Mouse (Mus musculus): ENCODE measurements at regions not wholly inside any gene's neighbourhood (a gene's known extent, or its start where the extent isn't known, plus 50 kb on each side); places are given as distances from the start of the nearest gene placed in this dataset.

DNA sequence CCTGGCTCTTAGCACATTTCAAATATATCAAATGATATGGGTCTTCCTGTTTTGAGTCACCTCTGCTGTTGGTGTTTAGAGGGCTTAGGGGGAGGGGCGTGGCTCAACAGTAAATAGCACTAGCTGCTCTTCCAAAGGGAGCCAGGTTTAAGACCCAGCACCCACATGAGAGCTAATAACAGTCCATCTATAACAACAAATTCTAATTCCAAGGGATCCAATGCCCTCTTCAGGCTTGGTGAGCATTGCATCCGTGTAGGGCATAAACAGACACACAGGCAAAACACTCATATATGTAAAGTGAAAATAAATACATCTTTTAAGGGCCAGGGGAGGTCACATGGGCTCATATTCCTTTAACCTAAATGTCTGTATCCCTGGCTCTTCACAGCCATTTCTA lies 194.1 kb upstream of the Kdm8 start:
- no peak overlapping the region for H3K27ac ChIP-seq
- no peaks in the 10 kb centered on the region for H3K36me3 ChIP-seq
- H3K4me3 ChIP-seq (replicated peaks), result no peak overlapping the region
- no peak overlapping the region for H3K9ac ChIP-seq
- H3K4me1 ChIP-seq, result no peaks in the 10 kb centered on the region
- no peak for ATAC-seq (ENCODE audit: insufficient read depth, low FRiP score, low read depth)
- 62% methylated on average over 2 of the region's 2 CpGs for WGBS
- no peaks in the 10 kb centered on the region for H3K9me3 ChIP-seq
- H3K27me3 ChIP-seq (replicated peaks), result no peaks in the 10 kb centered on the region
- H3K4me2 ChIP-seq, result no peak overlapping the region

DNA sequence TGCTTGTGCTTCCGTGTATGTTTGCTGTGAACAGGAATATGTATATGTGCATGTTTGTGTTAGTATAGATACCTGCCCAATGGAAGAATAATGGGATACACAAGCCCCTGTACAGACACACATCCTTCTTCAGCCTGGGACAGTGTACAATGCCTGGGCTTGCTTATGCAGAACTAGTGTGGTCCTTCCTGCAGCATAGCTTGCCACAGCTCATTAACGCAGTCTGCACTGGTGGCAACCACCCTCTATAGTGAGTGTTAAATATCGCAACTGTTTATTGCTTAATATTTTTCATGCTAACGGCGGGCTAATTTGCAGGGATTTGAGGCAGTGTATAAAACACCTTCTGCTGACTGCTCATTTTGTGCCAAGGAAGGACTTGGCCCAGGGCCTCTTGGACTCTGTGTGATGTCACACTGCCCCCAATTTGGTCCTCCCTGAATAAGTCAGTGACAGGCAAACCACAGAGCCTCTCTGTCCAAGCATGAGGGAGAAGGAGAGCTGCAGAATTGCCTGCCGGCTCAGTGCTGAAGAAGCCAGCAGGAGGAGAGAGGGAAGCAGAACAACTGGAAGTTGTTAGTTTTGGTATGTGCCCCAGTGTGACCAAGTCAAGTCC lies 193.4 kb upstream of the Kdm8 start:
- no peaks in the 10 kb centered on the region for H3K27me3 ChIP-seq (replicated peaks)
- 77% methylated on average over 6 of the region's 6 CpGs for WGBS
- no peak overlapping the region for H3K9ac ChIP-seq
- H3K9me3 ChIP-seq, result no peaks in the 10 kb centered on the region
- H3K4me2 ChIP-seq, result no peak overlapping the region
- no peaks in the 10 kb centered on the region for H3K36me3 ChIP-seq
- no peak overlapping the region for H3K4me3 ChIP-seq (replicated peaks)
- no peak for ATAC-seq (ENCODE audit: insufficient read depth, low FRiP score, low read depth)
- no peaks in the 10 kb centered on the region for H3K4me1 ChIP-seq
- H3K27ac ChIP-seq, result no peak overlapping the region

GRCm38 (mm10) chr7:125254302-125254701 lies 190.2 kb upstream of the Kdm8 start:
- no peak overlapping the region for H3K9ac ChIP-seq
- H3K36me3 ChIP-seq, result no peaks in the 10 kb centered on the region
- WGBS, result 24% methylated on average over 4 of the region's 4 CpGs
- H3K9me3 ChIP-seq, result no peaks in the 10 kb centered on the region
- no peak for ATAC-seq (ENCODE audit: insufficient read depth, low FRiP score, low read depth)
- H3K4me3 ChIP-seq (replicated peaks), result no peak overlapping the region
- no peak overlapping the region for H3K27ac ChIP-seq
- no peaks in the 10 kb centered on the region for H3K27me3 ChIP-seq (replicated peaks)
- H3K4me2 ChIP-seq, result no peak overlapping the region
- no peaks in the 10 kb centered on the region for H3K4me1 ChIP-seq

GRCm38 (mm10) chr7:125259016-125259415 lies 185.5 kb upstream of the Kdm8 start:
- Histone ChIP-seq H3K36me3 (no peaks in the 10 kb centered on the region), H3K9me3 (no peaks in the 10 kb centered on the region), H3K4me2 (no peak overlapping the region), H3K9ac (no peak overlapping the region), H3K27me3 (replicated peaks) (no peaks in the 10 kb centered on the region), H3K4me1 (no peaks in the 10 kb centered on the region), H3K27ac (no peak overlapping the region), H3K4me3 (replicated peaks) (no peak overlapping the region)
- no peak for ATAC-seq (ENCODE audit: insufficient read depth, low FRiP score, low read depth)

DNA sequence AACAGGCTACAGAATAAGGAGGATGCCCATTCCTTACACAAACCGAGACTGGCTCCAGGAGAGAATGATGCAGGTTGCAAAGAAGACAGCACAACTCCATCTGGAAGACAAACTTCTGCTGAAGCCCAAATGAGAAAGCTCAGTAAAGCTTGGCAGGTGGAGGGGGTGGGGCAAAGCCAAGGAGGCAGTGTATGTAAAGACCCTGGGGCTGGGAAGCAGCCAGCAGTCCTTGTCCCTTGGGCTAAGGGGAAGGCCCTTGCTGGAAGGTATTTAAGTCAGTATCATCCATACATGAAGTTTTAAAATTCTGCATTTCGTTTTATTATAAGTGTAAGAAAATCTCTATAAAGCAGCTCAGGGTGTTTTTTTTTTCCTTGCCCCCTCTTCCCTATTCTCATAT lies 182.3 kb upstream of the Kdm8 start:
- Histone ChIP-seq H3K9me3 (no peaks in the 10 kb centered on the region), H3K27ac (no peak overlapping the region), H3K4me1 (no peaks in the 10 kb centered on the region), H3K27me3 (replicated peaks) (no peaks in the 10 kb centered on the region), H3K4me3 (replicated peaks) (no peak overlapping the region), H3K9ac (no peak overlapping the region), H3K4me2 (no peak overlapping the region), H3K36me3 (no peaks in the 10 kb centered on the region)
- 68% methylated on average over 2 of the region's 2 CpGs for WGBS
- ATAC-seq (ENCODE audit: insufficient read depth, low FRiP score, low read depth), result no peak

- Histone ChIP-seq H3K4me3 (replicated peaks) (no peak overlapping the region), H3K27ac (no peak overlapping the region), H3K9me3 (no peaks in the 10 kb centered on the region), H3K4me2 (no peak overlapping the region), H3K4me1 (no peaks in the 10 kb centered on the region), H3K27me3 (replicated peaks) (no peaks in the 10 kb centered on the region), H3K36me3 (no peaks in the 10 kb centered on the region), H3K9ac (no peak overlapping the region)
- 59% methylated on average over 12 of the region's 12 CpGs for WGBS
- no peak for ATAC-seq (ENCODE audit: insufficient read depth, low FRiP score, low read depth)
Observed at GRCm38 (mm10) chr7:125262672-125263365, 181.7 kb upstream of the Kdm8 start.

DNA sequence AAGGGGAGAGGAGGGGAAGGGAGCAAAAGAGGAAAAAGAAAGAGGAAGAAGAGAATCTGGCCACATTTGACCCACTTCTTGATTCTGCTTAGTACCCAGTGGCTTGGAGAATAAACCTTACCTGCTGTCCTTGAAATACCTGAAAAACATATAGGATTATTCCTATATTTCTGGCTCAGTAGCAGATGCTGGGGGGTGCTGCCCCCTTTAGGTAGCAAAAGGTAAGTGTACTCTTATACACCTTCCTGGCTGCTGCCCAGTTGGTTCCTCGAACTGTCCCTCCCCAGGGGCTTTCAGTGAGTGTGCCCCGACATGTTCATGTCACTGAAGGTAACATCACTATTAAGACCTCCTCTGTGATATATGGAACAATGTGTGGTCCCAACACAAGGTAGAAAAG lies 180.7 kb upstream of the Kdm8 start:
- Histone ChIP-seq H3K27ac (no peak overlapping the region), H3K9ac (no peak overlapping the region), H3K4me1 (no peaks in the 10 kb centered on the region), H3K9me3 (no peaks in the 10 kb centered on the region), H3K36me3 (no peaks in the 10 kb centered on the region), H3K4me3 (replicated peaks) (no peak overlapping the region), H3K27me3 (replicated peaks) (no peaks in the 10 kb centered on the region), H3K4me2 (no peak overlapping the region)
- 68% methylated on average over 2 of the region's 2 CpGs for WGBS
- no peak for ATAC-seq (ENCODE audit: insufficient read depth, low FRiP score, low read depth)

GRCm38 (mm10) chr7:125270711-125271110 lies 173.8 kb upstream of the Kdm8 start:
- 32% methylated on average over 3 of the region's 3 CpGs for WGBS
- Histone ChIP-seq H3K4me1 (no peaks in the 10 kb centered on the region), H3K4me3 (replicated peaks) (no peak overlapping the region), H3K27ac (peak overlapping the region; percentile 19; the same call in 1 of the 2 replicates), H3K27me3 (replicated peaks) (no peaks in the 10 kb centered on the region), H3K9me3 (no peaks in the 10 kb centered on the region), H3K4me2 (no peak overlapping the region), H3K9ac (no peak overlapping the region), H3K36me3 (no peaks in the 10 kb centered on the region)
- ATAC-seq (ENCODE audit: insufficient read depth, low FRiP score, low read depth), result peak; percentile 31; the same call in 1 of the 2 replicates

- WGBS, result 80% methylated on average over 4 of the region's 4 CpGs
- no peak overlapping the region for H3K27ac ChIP-seq
- H3K9me3 ChIP-seq, result no peaks in the 10 kb centered on the region
- H3K9ac ChIP-seq, result no peak overlapping the region
- no peak overlapping the region for H3K4me3 ChIP-seq (replicated peaks)
- no peak for ATAC-seq (ENCODE audit: insufficient read depth, low FRiP score, low read depth)
- H3K4me2 ChIP-seq, result no peak overlapping the region
- H3K4me1 ChIP-seq, result no peaks in the 10 kb centered on the region
- no peaks in the 10 kb centered on the region for H3K27me3 ChIP-seq (replicated peaks)
- no peaks in the 10 kb centered on the region for H3K36me3 ChIP-seq
Observed at GRCm38 (mm10) chr7:125271356-125271755, 173.1 kb upstream of the Kdm8 start.

DNA sequence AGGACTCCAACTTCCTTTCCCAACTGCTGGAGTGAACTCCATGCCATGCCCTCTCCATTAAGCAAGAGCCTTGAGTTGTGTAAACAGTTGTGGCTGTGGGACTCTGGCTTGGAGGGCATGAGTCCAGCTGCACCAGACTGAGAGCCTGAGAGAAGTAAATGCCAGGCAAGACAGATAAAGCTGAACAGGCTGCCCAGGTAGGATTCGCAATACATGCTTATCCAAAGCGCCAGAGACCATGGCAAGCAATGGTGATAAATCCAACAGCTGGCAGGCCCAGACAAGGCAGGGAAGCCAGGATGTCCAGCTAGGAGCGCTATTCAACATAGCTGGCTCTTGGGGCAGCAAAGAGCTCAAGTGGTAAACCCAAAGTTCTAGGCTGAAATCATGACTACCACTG lies 163.1 kb upstream of the Kdm8 start:
- no peaks in the 10 kb centered on the region for H3K4me1 ChIP-seq

GRCm38 (mm10) chr7:125295226-125295625 lies 149.2 kb upstream of the Kdm8 start:
- H3K27ac ChIP-seq, result no peak overlapping the region
- no peak overlapping the region for H3K4me3 ChIP-seq (replicated peaks)
- H3K27me3 ChIP-seq (replicated peaks), result no peaks in the 10 kb centered on the region
- no peaks in the 10 kb centered on the region for H3K36me3 ChIP-seq
- no peak overlapping the region for H3K4me2 ChIP-seq
- no peaks in the 10 kb centered on the region for H3K9me3 ChIP-seq
- no peaks in the 10 kb centered on the region for H3K4me1 ChIP-seq
- ATAC-seq (ENCODE audit: insufficient read depth, low FRiP score, low read depth), result no peak
- no peak overlapping the region for H3K9ac ChIP-seq
- 58% methylated on average over 2 of the region's 2 CpGs for WGBS

More for the DNA sequence above, 163.1 kb upstream of the Kdm8 start:
- no peaks in the 10 kb centered on the region for H3K27me3 ChIP-seq (replicated peaks)
- no peak overlapping the region for H3K4me2 ChIP-seq
- WGBS, result 77% methylated on average over 3 of the region's 3 CpGs
- no peak for ATAC-seq (ENCODE audit: insufficient read depth, low FRiP score, low read depth)
- H3K4me3 ChIP-seq (replicated peaks), result no peak overlapping the region
- no peak overlapping the region for H3K9ac ChIP-seq
- H3K27ac ChIP-seq, result no peak overlapping the region
- no peaks in the 10 kb centered on the region for H3K9me3 ChIP-seq
- H3K36me3 ChIP-seq, result no peaks in the 10 kb centered on the region

DNA sequence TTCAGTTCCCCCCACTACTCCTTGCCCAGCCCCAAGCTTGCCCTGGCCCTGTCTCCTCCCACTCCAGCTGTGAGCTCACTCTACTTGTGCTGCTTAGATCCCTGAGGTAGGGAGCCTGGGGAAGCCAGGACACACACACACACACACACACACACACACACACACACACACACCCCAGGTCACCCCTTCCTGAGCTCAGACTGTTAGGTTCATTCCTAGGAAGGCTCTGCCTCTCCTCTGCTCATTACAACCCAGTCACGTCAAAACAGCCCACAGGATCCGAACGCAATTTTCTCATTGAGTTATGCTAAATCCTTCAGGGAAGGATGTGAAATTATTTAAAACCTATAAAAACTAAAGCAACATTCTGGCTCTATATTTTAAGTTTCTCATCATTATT lies 136.0 kb upstream of the Kdm8 start:
- Histone ChIP-seq H3K4me1 (no peaks in the 10 kb centered on the region), H3K9me3 (no peaks in the 10 kb centered on the region), H3K27ac (no peak overlapping the region), H3K36me3 (no peaks in the 10 kb centered on the region), H3K4me2 (no peak overlapping the region), H3K9ac (no peak overlapping the region), H3K27me3 (replicated peaks) (no peaks in the 10 kb centered on the region), H3K4me3 (replicated peaks) (no peak overlapping the region)
- 62% methylated on average over 3 of the region's 3 CpGs for WGBS
- ATAC-seq (ENCODE audit: insufficient read depth, low FRiP score, low read depth), result no peak

- 71% methylated on average over 4 of the region's 4 CpGs for WGBS
- no peaks in the 10 kb centered on the region for H3K27me3 ChIP-seq (replicated peaks)
- H3K4me3 ChIP-seq (replicated peaks), result no peak overlapping the region
Observed at GRCm38 (mm10) chr7:125310971-125311370, 133.5 kb upstream of the Kdm8 start.

More at GRCm38 (mm10) chr7:125310971-125311370, 133.5 kb upstream of the Kdm8 start:
- ATAC-seq (ENCODE audit: insufficient read depth, low FRiP score, low read depth), result no peak
- Histone ChIP-seq H3K9ac (no peak overlapping the region), H3K4me1 (no peaks in the 10 kb centered on the region), H3K9me3 (no peaks in the 10 kb centered on the region), H3K36me3 (no peaks in the 10 kb centered on the region), H3K4me2 (no peak overlapping the region), H3K27ac (no peak overlapping the region)

All from stomach, embryonic 15.5 days (tissue).